32 mouse cellular contexts compared by ENCODE assay signal in genomic region chr16:23103841-23104240, GRCm38 (mm10). TPM values are rescaled to one million over a fixed set of nuclear protein-coding genes. Genes with fewer than 3 reads are reported as not detected.
DNase-seq lines count a peak whose midpoint lies in the region; ATAC-seq and TF ChIP-seq lines count a peak whose summit lies in the region.
"Had no signal": no experiment of that assay in that cellular context is flagged by ENCODE, and none has a peak within 500 bp of the region (broad histone marks: within the 10 kb centered on the region; RNA-seq: fewer than 3 reads in every experiment).

No protein-coding gene starts in this region.

- DNase-seq in liver: no peak
- DNase-seq in naive thymus-derived CD4-positive, alpha-beta T cell, adult 2 months (ENCODE audit: low read depth): peak; percentile 50
- DNase-seq in ovary, postnatal 36 days (ENCODE audit: low spot score): no peak
- no peak for DNase-seq in left cerebral cortex, adult 18-20 months (ENCODE audit: low spot score in 2 of 2)
- DNase-seq: adrenal gland, postnatal 25 days; cerebellum, adult 11 months; cerebellum, postnatal 10 days; gastrocnemius, postnatal 25 days; heart, postnatal 36 days; kidney, adult 2 months; layer of hippocampus, adult 9-11 months; lung, postnatal 36 days; right cerebral cortex, postnatal 14 days; spleen, adult 18-20 months; thymus, adult 2 months had no signal

- 28% methylated on average over 2 of the region's 2 CpGs for WGBS in liver, embryonic 16.5 days (ENCODE audit: insufficient replicate concordance)

- H3K27ac ChIP-seq in liver, embryonic 16.5 days (ENCODE audit: low read length): peak overlapping the region; percentile 37
- H3K27ac ChIP-seq in bone marrow macrophage, adult 2 months (ENCODE audit: insufficient read depth, low read depth, low read length): peak overlapping the region; percentile 49
- H3K27ac ChIP-seq: embryonic facial prominence, embryonic 10.5 days; hindbrain, embryonic 14.5 days; kidney, postnatal 0 days; limb, embryonic 10.5 days; lung, embryonic 15.5 days had no signal

- H3K4me2 ChIP-seq in liver, embryonic 16.5 days (ENCODE audit: low read depth, low read length): no peak overlapping the region

- H3K9me3 ChIP-seq in liver, embryonic 16.5 days (replicated peaks; ENCODE audit: control insufficient read depth, low read length): no peaks in the 10 kb centered on the region
- no peaks in the 10 kb centered on the region for H3K9me3 ChIP-seq in E14TG2a.4 (ENCODE audit: low read length)
- H3K9me3 ChIP-seq: embryonic facial prominence, embryonic 10.5 days; heart, embryonic 15.5 days; limb, embryonic 10.5 days; lung, embryonic 15.5 days had no signal

- no peak for TF ChIP-seq CTCF in E14TG2a.4 (conservative IDR thresholded peaks at IDR 0.05; ENCODE audit: low read length)
- no peak for TF ChIP-seq CTCF in bone marrow macrophage, adult 2 months (IDR thresholded peaks at IDR 0.05; ENCODE audit: low read depth, low read length)

- no peak for TF ChIP-seq POLR2A in bone marrow macrophage, adult 2 months (IDR thresholded peaks at IDR 0.05; ENCODE audit: borderline replicate concordance, low read depth, low read length)

- no peak overlapping the region for H3K9ac ChIP-seq in liver, embryonic 16.5 days (ENCODE audit: low read depth, low read length)
- H3K9ac ChIP-seq: hindbrain, embryonic 14.5 days; lung, embryonic 15.5 days had no signal

- H3K27me3 ChIP-seq in liver, embryonic 16.5 days (ENCODE audit: control insufficient read depth, insufficient read depth, low read depth, low read length): peaks cover 8% of the 10 kb centered on the region
- no peaks in the 10 kb centered on the region for H3K27me3 ChIP-seq in E14TG2a.4 (ENCODE audit: insufficient read depth, low read length)
- H3K27me3 ChIP-seq: heart, embryonic 15.5 days; lung, embryonic 15.5 days had no signal

- peaks cover 2% of the 10 kb centered on the region for H3K36me3 ChIP-seq in liver, embryonic 16.5 days (ENCODE audit: control insufficient read depth, insufficient read depth)
- peaks cover 12% of the 10 kb centered on the region for H3K36me3 ChIP-seq in E14TG2a.4 (ENCODE audit: insufficient read depth, low read length)

- no peak overlapping the region for H3K4me3 ChIP-seq in liver, embryonic 16.5 days (ENCODE audit: low read depth, low read length)
- H3K4me3 ChIP-seq in E14TG2a.4 (replicated peaks; ENCODE audit: low read length): peak overlapping the region; percentile 82
- no peak overlapping the region for H3K4me3 ChIP-seq in bone marrow macrophage, adult 2 months (ENCODE audit: insufficient read depth, low read length)
- H3K4me3 ChIP-seq: limb, embryonic 10.5 days had no signal

- ATAC-seq in liver, embryonic 16.5 days (ENCODE audit: low read depth): no peak
- ATAC-seq: forebrain, embryonic 16.5 days had no signal

- H3K4me1 ChIP-seq in liver, embryonic 16.5 days (ENCODE audit: control insufficient read depth, low read depth, low read length): peaks cover 19% of the 10 kb centered on the region
- H3K4me1 ChIP-seq in E14TG2a.4 (replicated peaks; ENCODE audit: low read depth, low read length): peaks cover 52% of the 10 kb centered on the region
- H3K4me1 ChIP-seq in bone marrow macrophage, adult 2 months (ENCODE audit: control insufficient read depth, insufficient read depth, low read length): peaks cover 13% of the 10 kb centered on the region

RNA-seq across cellular contexts. Expression of gene Eif4a2, which starts 3.4 kb away (rescaled TPM):
- 57.0 and 58.0 TPM in 2 replicates for polyA plus RNA-seq in liver, embryonic 16.5 days (2015; fragmentation: Nextera tagmentation; extraction: Ambion mirVana)
- polyA plus RNA-seq in bone marrow macrophage, adult 2 months (2012; ENCODE audit: insufficient read depth, insufficient read length, missing spikeins): 255 TPM in 2 replicates
- 100 to 1,000 TPM; 894 to 957 TPM for total RNA-seq in left cerebral cortex, adult 18-20 months (2021)

RNA-seq across cellular contexts. Expression of gene Rfc4, which starts 23.7 kb away (rescaled TPM):
- polyA plus RNA-seq in liver, embryonic 16.5 days (2015; fragmentation: Nextera tagmentation; extraction: Ambion mirVana): 104 and 124 TPM in 2 replicates
- polyA plus RNA-seq in bone marrow macrophage, adult 2 months (2012; ENCODE audit: insufficient read depth, insufficient read length, missing spikeins): 10.6 and 14.5 TPM in 2 replicates
- total RNA-seq in left cerebral cortex, adult 18-20 months (2021): 1 to 10 TPM; 5.0 to 6.5 TPM
- polyA plus RNA-seq: liver, adult 2 months had no signal

RNA-seq across cellular contexts. Expression of gene Adipoq, which starts 42.5 kb away (rescaled TPM):
- not detected in 2 replicates for polyA plus RNA-seq in liver, embryonic 16.5 days (2015; fragmentation: Nextera tagmentation; extraction: Ambion mirVana)
- polyA plus RNA-seq in bone marrow macrophage, adult 2 months (2012; ENCODE audit: insufficient read depth, insufficient read length, missing spikeins): not detected in 2 replicates
- not detected for total RNA-seq in left cerebral cortex, adult 18-20 months (2021)
- polyA plus RNA-seq: C2C12; embryonic facial prominence, embryonic 10.5 days; forebrain, embryonic 16.5 days; heart, embryonic 15.5 days; hindbrain, embryonic 14.5 days; intestine, embryonic 14.5 days; limb, embryonic 10.5 days; liver, adult 2 months; neural tube, embryonic 11.5 days; stomach, embryonic 14.5 days had no signal

RNA-seq across cellular contexts. Expression of gene Kng1, which starts 46.2 kb away (rescaled TPM):
- 1,254 and 1,294 TPM in 2 replicates for polyA plus RNA-seq in liver, embryonic 16.5 days (2015; fragmentation: Nextera tagmentation; extraction: Ambion mirVana)
- not detected in 2 replicates for polyA plus RNA-seq in bone marrow macrophage, adult 2 months (2012; ENCODE audit: insufficient read depth, insufficient read length, missing spikeins)
- not detected for total RNA-seq in left cerebral cortex, adult 18-20 months (2021)
- total RNA-seq: gastrocnemius, postnatal 25 days; heart, postnatal 36 days had no signal
- polyA plus RNA-seq: C2C12; cortical plate, adult 2 months; embryonic facial prominence, embryonic 10.5 days; forebrain, embryonic 16.5 days; hindbrain, embryonic 14.5 days; intestine, embryonic 14.5 days; large intestine, adult 2 months; limb, embryonic 10.5 days; neural tube, embryonic 11.5 days had no signal
